Mouse (Mus musculus): ENCODE measurements around the gene Vmn1r55.
A peak's percentile ranks its signal among the peaks of the same experiment; 100 is the strongest.

DNA sequence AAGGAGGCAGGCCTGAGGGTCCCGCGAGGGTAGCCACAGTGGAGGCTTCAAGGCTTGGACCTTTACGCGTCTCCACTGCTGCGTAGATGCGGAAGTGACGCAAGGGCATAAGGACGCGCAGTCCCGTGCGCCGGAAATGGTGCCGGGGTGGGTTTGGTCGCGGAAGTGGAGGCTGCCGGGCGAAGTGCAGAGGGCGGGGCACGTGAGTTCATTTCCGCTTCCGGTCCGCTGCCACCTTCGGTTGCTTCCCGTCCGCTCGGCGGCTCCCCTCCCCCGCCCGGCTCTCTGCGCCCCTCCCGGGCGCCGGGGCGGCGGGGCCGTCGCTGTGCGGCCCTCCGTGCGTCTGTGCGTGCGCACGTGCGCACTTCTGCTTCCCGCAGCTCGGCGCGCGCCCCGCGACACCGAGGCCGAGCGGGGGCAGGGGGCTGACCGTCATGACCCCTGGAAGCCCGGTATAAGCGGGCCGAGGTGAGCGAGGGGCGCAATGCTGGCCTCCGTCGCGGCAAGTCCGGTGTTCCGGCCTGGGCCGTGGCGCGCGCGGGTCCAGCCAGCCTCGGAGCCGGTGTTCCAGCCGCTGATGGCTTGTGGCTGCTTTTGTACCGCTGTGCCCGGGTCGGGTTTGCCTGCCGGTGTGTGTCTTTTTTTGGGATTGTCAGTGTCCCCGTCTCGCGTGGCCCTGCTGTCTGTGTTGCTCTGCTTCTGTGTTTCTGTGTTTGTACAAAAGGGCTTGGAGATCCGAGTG is 69.3 kb downstream of the Vmn1r55 start, which contains the start of gene Epn1:
- TF ChIP-seq CTCF (IDR thresholded peaks at IDR 0.05; ENCODE audit: control insufficient read depth, insufficient read depth, insufficient read length): no peak
- TF ChIP-seq FOSL1 (IDR thresholded peaks at IDR 0.05; ENCODE audit: insufficient read depth, low read length, poor library complexity, severe bottlenecking): no peak
- peak; percentile 17 for TF ChIP-seq CEBPB (IDR thresholded peaks at IDR 0.05; ENCODE audit: low read depth)
